In genomic region chr6:55341688-55342087, GRCm38 (mm10) we compare ENCODE assay signal across 18 mouse cellular contexts. TPM values are rescaled to one million over a fixed set of nuclear protein-coding genes. Genes with fewer than 3 reads are reported as not detected.
DNase-seq lines count a peak whose midpoint lies in the region; ATAC-seq and TF ChIP-seq lines count a peak whose summit lies in the region.
"Had no signal": no experiment of that assay in that cellular context is flagged by ENCODE, and none has a peak within 500 bp of the region (broad histone marks: within the 10 kb centered on the region; RNA-seq: fewer than 3 reads in every experiment).

No protein-coding gene starts in this region.

- H3K27ac ChIP-seq in midbrain, embryonic 16.5 days (ENCODE audit: low read length) = no peak overlapping the region
- H3K27ac ChIP-seq in midbrain, embryonic 13.5 days = no peak overlapping the region
- H3K27ac ChIP-seq in liver, postnatal 0 days (ENCODE audit: low read depth) = peak overlapping the region; percentile 88
- H3K27ac ChIP-seq: embryonic facial prominence, embryonic 12.5 days had no signal

- DNase-seq in heart, adult 11 months = peak; percentile 91
- no peak for DNase-seq in heart, adult 8-10 months (ENCODE audit: low spot score)
- no peak for DNase-seq in liver, postnatal 0 days
- no peak for DNase-seq in MN1 (ENCODE audit: low spot score)
- no peak for DNase-seq in spleen, postnatal 10 days (ENCODE audit: low spot score in 2 of 2)
- DNase-seq in left cerebral cortex, postnatal 10 days (ENCODE audit: extremely low spot score in 1 of 2, low spot score in 2 of 2) = no peak
- DNase-seq: adrenal gland, postnatal 36 days; cerebellum, adult 2 months; right cerebral cortex, postnatal 25 days; thymus, adult 2 months had no signal

- H3K4me1 ChIP-seq in midbrain, embryonic 16.5 days (ENCODE audit: control insufficient read depth, insufficient read depth, low read length) = peaks cover 4% of the 10 kb centered on the region; the same call in 1 of the 2 replicates
- peaks cover 7% of the 10 kb centered on the region; the same call in 1 of the 2 replicates for H3K4me1 ChIP-seq in midbrain, embryonic 13.5 days (replicated peaks)
- peaks cover 28% of the 10 kb centered on the region for H3K4me1 ChIP-seq in liver, postnatal 0 days (ENCODE audit: insufficient read depth)

- H3K9ac ChIP-seq in midbrain, embryonic 16.5 days (ENCODE audit: low read depth, low read length) = no peak overlapping the region
- no peak overlapping the region for H3K9ac ChIP-seq in midbrain, embryonic 13.5 days (replicated peaks)
- H3K9ac ChIP-seq in liver, postnatal 0 days (replicated peaks) = peak overlapping the region; percentile 56
- H3K9ac ChIP-seq: embryonic facial prominence, embryonic 12.5 days had no signal

- H3K36me3 ChIP-seq in midbrain, embryonic 16.5 days (ENCODE audit: control insufficient read depth, insufficient read depth, low read length) = no peaks in the 10 kb centered on the region
- no peaks in the 10 kb centered on the region for H3K36me3 ChIP-seq in midbrain, embryonic 13.5 days
- peaks cover 22% of the 10 kb centered on the region; the same call in 1 of the 2 replicates for H3K36me3 ChIP-seq in liver, postnatal 0 days (replicated peaks; ENCODE audit: insufficient read depth, low read length)
- H3K36me3 ChIP-seq: embryonic facial prominence, embryonic 12.5 days had no signal

- WGBS in midbrain, embryonic 16.5 days = 18% methylated on average over 5 of the region's 5 CpGs
- 26% methylated on average over 5 of the region's 5 CpGs for WGBS in midbrain, embryonic 13.5 days
- 31% methylated on average over 5 of the region's 5 CpGs for WGBS in liver, postnatal 0 days (ENCODE audit: insufficient replicate concordance)

- H3K27me3 ChIP-seq in midbrain, embryonic 16.5 days (ENCODE audit: control insufficient read depth, insufficient read depth, low read depth, low read length) = no peaks in the 10 kb centered on the region
- H3K27me3 ChIP-seq in midbrain, embryonic 13.5 days = 0 out of 2 replicates have a peak, but pooled peaks cover under 1% of the 10 kb centered on the region
- H3K27me3 ChIP-seq in liver, postnatal 0 days (ENCODE audit: insufficient read depth, low read length) = no peaks in the 10 kb centered on the region
- H3K27me3 ChIP-seq: embryonic facial prominence, embryonic 12.5 days had no signal

- H3K9me3 ChIP-seq in midbrain, embryonic 16.5 days (replicated peaks; ENCODE audit: control insufficient read depth, low read length, poor library complexity, severe bottlenecking) = no peaks in the 10 kb centered on the region
- no peaks in the 10 kb centered on the region for H3K9me3 ChIP-seq in midbrain, embryonic 13.5 days
- no peaks in the 10 kb centered on the region for H3K9me3 ChIP-seq in liver, postnatal 0 days (ENCODE audit: low read length)
- H3K9me3 ChIP-seq: embryonic facial prominence, embryonic 12.5 days had no signal

- no peak overlapping the region for H3K4me2 ChIP-seq in midbrain, embryonic 16.5 days (ENCODE audit: low read length)
- H3K4me2 ChIP-seq in midbrain, embryonic 13.5 days (replicated peaks) = no peak overlapping the region
- peak overlapping the region; percentile 79 for H3K4me2 ChIP-seq in liver, postnatal 0 days (ENCODE audit: low read depth, low read length)
- H3K4me2 ChIP-seq: embryonic facial prominence, embryonic 12.5 days had no signal

- ATAC-seq in midbrain, embryonic 16.5 days = 0 out of 2 replicates have a peak, but pooled peaks have one; percentile 16
- no peak for ATAC-seq in midbrain, embryonic 13.5 days
- ATAC-seq in liver, postnatal 0 days = no peak

- intact Hi-C loops in left cerebral cortex, postnatal 10 days (cut with DNase I) = no loop called here

- TF ChIP-seq CTCF in liver, postnatal 0 days (IDR thresholded peaks at IDR 0.05; ENCODE audit: low read depth) = no peak

- TF ChIP-seq EP300 in liver, postnatal 0 days (IDR thresholded peaks at IDR 0.05; ENCODE audit: low read depth) = no peak

- no peak overlapping the region for H3K4me3 ChIP-seq in midbrain, embryonic 16.5 days (ENCODE audit: low read depth, low read length)
- no peak overlapping the region for H3K4me3 ChIP-seq in midbrain, embryonic 13.5 days (replicated peaks)
- peak overlapping the region; percentile 56 for H3K4me3 ChIP-seq in liver, postnatal 0 days (ENCODE audit: low read depth, low read length)
- H3K4me3 ChIP-seq: embryonic facial prominence, embryonic 12.5 days had no signal

RNA-seq across cellular contexts. Expression of gene Aqp1, which starts 5.5 kb away (rescaled TPM):
- total RNA-seq in heart, adult 8-10 months (2022) = 100 to 1,000 TPM; 336 to 404 (median 350) TPM
- polyA plus RNA-seq in midbrain, embryonic 16.5 days (2015; fragmentation: Nextera tagmentation; extraction: Ambion mirVana) = 4.8 and 5.4 TPM in 2 replicates
- 1.7 and 1.8 TPM in 2 replicates for polyA plus RNA-seq in midbrain, embryonic 13.5 days (2015; fragmentation: Nextera tagmentation; extraction: Ambion mirVana)
- polyA plus RNA-seq in liver, postnatal 0 days (2015; fragmentation: Nextera tagmentation; extraction: Ambion mirVana) = 134 and 135 TPM in 2 replicates
- total RNA-seq in left cerebral cortex, postnatal 10 days (2021) = 1 to 10 TPM in 1 of 2 experiments, under 1 TPM in 1; 0.84 to 1.3 TPM

RNA-seq across cellular contexts. Expression of gene Ghrhr, which starts 34.4 kb away (rescaled TPM):
- not detected for total RNA-seq in heart, adult 8-10 months (2022)
- not detected in 2 replicates for polyA plus RNA-seq in midbrain, embryonic 16.5 days (2015; fragmentation: Nextera tagmentation; extraction: Ambion mirVana)
- not detected in 2 replicates for polyA plus RNA-seq in midbrain, embryonic 13.5 days (2015; fragmentation: Nextera tagmentation; extraction: Ambion mirVana)
- 0.08 and 0.09 TPM in 2 replicates for polyA plus RNA-seq in liver, postnatal 0 days (2015; fragmentation: Nextera tagmentation; extraction: Ambion mirVana)
- not detected for total RNA-seq in left cerebral cortex, postnatal 10 days (2021)
- total RNA-seq: adrenal gland, postnatal 36 days; hematopoietic stem cell, adult 5-6 weeks; layer of hippocampus, postnatal 25 days; neutrophil, adult 5-6 weeks had no signal
- polyA plus RNA-seq: C2C12; cerebellum, adult 2 months; embryonic facial prominence, embryonic 12.5 days; kidney, embryonic 14.5 days had no signal

Comparison
In these comparisons a context has a peak if more than half of its experiments do, and no peak if none do; other contexts are left out.
1. RNA of gene Aqp1, which starts 5.5 kb away (polyA plus RNA-seq): 134 to 135 TPM in liver, postnatal 0 days; 4.8 to 5.4 TPM in midbrain, embryonic 16.5 days and 1.7 to 1.8 TPM in midbrain, embryonic 13.5 days; every median in the first group is over 10 times any median in the second.